Mouse (Mus musculus): ENCODE measurements around the gene Zdhhc24. TPM values are rescaled to one million over a fixed set of nuclear protein-coding genes. Genes with fewer than 3 reads are reported as not detected.
A peak's percentile ranks its signal among the peaks of the same experiment; 100 is the strongest.

The Zdhhc24 gene
- total RNA-seq, 2 experiments from 2014 or later = 2.0 to 2.6 TPM

DNA sequence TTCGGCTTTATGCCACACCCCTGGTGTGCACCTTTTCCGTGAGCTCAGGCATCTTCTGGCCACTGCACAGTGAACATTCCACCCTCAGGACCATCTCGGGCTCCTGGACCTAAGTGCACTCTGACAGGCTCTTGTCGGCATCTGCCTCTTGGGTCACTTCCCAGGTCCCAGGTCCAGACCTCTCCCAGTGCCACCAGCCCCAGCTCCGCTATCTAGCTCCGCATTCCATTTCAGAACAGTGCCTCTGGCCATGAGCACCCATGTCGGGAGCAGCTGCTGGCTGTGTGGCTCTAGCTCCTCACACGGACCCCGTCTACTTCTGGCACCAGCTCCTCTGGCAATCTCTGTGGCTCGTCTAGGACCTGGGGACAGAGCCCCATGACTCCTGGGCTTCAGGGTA, 11.3 kb downstream of the Zdhhc24 start:
- TF ChIP-seq CTCF (IDR thresholded peaks at IDR 0.05) = no peak
- Histone ChIP-seq H3K27ac (peak overlapping the region; percentile 2; the same call in 1 of the 2 replicates), H3K4me3 (peak overlapping the region; percentile 9; the same call in 1 of the 2 replicates)
- DNase-seq = peak; percentile 52
- intact Hi-C loops (cut with DNase I) = no loop called here

DNA sequence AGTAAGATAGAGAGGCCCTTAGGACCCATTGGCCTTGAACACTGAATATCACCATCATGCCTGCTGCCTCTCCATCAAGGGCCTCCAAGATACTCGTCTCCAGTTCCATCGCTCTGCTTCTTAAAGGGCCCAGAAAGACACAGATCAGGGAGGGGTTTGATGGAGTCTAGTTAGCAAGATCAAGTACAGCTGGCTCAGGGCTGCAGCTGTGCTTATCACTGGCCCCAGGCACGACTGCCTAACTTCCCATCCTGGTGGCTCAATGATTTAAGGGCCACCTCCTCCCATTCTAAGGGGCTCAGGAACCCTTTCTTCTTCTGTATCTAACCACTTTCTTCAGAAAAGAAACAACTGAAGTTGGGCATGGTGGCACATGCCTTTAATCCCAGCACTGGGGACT, 13.3 kb downstream of the Zdhhc24 start:
- no peak for TF ChIP-seq CTCF (IDR thresholded peaks at IDR 0.05)
- H3K27ac ChIP-seq = no peak overlapping the region

DNA sequence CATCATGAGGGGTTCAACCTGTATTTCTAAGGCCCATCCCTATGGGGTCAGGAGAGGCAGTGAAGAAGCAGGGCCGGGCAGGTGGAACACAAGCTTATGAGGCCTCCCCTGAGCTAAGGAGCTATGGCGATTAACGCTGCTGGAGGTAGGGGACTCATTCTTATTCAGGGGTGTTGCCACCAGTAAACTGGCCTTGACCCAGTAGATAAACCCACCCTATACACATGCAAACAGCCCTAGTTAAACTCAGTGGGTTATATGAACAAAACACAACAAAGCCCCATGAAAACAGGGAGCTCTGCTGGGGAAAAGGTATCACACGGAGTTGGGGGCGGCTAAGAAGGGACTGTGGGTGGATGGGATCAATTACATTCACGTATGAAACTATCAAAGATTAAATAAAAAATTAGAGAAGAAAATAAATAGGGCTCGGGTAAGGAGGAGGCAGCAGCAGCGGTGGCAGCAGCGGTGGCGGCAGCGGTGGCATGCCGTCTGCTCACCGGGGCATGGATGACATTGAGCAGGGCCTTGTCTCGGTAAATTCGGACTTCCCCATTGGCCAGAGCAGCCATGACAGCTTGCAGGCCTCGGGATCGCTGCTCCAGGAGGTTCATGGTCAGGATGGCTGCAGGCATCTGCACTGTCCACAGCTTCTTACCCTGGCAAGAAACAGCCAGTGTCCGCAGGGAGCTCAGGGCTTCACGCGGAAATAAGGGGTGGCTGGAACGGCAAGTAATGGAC, 18.5 kb downstream of the Zdhhc24 start:
- intact Hi-C loops (cut with DNase I) = no loop called here
- no peak overlapping the region for H3K4me3 ChIP-seq
- TF ChIP-seq CTCF (IDR thresholded peaks at IDR 0.05) = no peak

More for the DNA sequence above, 13.3 kb downstream of the Zdhhc24 start:
- no peak overlapping the region for H3K4me3 ChIP-seq
- DNase-seq = no peak
- intact Hi-C loops (cut with DNase I) = no loop called here

DNA sequence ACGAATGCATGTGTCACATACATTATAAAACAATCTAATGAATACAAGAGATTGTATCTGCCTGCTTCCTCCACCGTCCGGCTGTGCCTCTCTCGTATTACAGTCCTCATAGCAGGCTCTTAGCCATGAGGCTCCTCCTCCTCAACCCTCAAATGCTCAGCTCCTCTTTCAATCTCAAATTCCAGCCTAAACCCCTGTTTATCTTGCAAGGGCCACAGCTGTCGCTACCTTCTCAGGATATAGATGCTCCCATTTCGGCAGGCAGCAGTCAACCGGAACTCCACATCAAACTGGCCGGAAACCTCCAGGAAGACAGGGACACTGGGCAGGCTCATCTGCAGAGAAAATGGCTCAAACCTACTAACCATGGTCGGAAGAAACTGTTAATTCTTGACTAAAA, 20.5 kb downstream of the Zdhhc24 start:
- peak; percentile 36 for DNase-seq
- TF ChIP-seq CTCF (IDR thresholded peaks at IDR 0.05) = no peak
- Histone ChIP-seq H3K4me3 (peak overlapping the region; percentile 52), H3K27ac (peak overlapping the region; percentile 73)
- intact Hi-C loops (cut with DNase I) = no loop called here

More for the DNA sequence above, 18.5 kb downstream of the Zdhhc24 start:
- no peak for DNase-seq
- no peak overlapping the region for H3K27ac ChIP-seq

DNA sequence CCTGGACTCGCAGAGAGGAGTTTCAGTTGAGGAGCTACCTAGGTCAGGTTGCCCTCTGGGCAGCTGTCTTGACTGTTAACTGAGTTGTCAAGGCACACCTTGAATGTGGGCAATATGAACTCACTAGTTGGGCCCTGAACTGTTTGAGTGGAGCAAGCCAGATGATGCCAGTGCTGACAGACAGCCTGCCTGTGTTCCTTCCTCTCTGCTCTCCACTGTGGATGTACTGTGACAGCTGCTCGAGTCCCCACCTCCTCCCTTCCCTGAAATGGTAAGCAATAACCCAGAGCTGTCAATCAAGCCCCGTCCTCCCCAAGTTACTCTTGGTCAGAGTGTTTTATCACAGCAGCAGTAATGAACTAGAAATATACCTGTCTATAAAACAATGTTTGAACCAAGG, 21.4 kb downstream of the Zdhhc24 start:
- peak overlapping the region; percentile 52 for H3K4me3 ChIP-seq
- no peak for TF ChIP-seq CTCF (IDR thresholded peaks at IDR 0.05)
- no peak for DNase-seq
- intact Hi-C loops (cut with DNase I) = no loop called here
- peak overlapping the region; percentile 73 for H3K27ac ChIP-seq

DNA sequence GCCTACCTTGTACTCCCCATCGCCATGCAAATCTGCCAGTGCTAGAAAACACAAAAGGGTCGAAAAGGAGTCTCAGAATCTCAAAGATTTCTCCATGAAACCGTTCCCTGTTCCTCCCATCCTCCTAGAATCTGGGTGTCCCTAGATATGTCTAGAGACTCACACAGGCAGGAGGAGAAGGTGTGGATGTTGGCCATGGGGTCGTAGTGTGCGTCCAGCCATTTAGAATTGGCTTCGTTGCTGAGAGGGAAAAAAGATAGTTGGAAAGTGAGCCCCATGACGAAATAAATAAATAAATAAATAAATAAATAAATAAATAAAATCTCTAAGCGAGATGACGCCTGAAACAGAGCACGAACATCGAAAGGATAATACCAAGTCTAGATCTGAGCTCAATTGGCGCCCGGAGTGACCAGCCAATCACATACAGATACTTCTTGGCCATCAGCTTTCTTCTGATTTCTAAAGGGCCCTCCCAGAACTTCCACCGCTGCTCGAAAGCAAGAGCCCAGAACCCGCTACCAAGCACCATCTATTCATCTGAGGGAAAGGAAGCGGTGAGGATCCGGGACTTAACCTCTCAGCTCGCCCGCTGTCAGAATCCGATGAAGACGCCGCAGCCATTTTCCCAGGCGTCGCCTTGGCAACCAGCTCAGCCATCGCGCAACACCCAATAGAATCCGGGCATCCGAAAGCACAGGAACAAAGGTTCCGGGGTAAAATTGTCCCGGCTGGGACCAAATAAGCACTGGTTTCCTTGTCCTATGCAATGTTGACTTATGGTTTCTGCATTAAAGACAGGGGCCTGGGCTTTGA, 27.7 kb downstream of the Zdhhc24 start, which contains the start of gene Bbs1:
Gene Bbs1 (minus strand): TSS at position 650 of the 816 bp plus-strand sequence.
- Histone ChIP-seq H3K27ac (peak within 1 kb of the TSS; percentile 80), H3K4me3 (peak within 1 kb of the TSS; percentile 73)
- TF ChIP-seq CTCF (IDR thresholded peaks at IDR 0.05) = no peak
- DNase-seq = peak; percentile 85
- intact Hi-C loops (cut with DNase I) = loop anchor here (5.0 kb wide), 1 partner anchor 149 kb away; the partner anchor contains the start of gene Rbm4b

DNA sequence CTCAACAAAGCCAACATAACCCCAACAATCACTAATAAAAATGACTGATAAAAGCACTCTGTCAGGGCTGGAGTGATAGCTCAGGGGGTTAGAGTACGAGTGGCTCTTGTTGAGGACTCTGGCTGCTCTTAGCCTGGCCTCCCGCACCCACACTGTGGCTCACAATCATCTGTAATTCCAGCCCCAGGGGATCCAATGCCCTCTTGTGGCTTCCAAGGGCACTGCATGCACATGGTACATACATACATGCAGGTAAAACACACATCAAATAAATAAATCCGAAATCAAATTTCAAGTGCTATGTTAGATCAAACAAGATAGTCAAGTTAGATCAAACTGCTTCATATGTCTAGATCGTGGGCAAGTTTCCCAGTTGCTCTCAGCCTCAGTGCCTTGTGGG, 29.6 kb downstream of the Zdhhc24 start:
- Histone ChIP-seq H3K27ac (no peak overlapping the region), H3K4me3 (no peak overlapping the region)
- peak; percentile 70 for TF ChIP-seq CTCF (IDR thresholded peaks at IDR 0.05)
- DNase-seq = peak; percentile 61
- intact Hi-C loops (cut with DNase I) = loop anchor here (5.0 kb wide), 1 partner anchor 151 kb away; the partner anchor contains the start of gene Rbm4b

DNA sequence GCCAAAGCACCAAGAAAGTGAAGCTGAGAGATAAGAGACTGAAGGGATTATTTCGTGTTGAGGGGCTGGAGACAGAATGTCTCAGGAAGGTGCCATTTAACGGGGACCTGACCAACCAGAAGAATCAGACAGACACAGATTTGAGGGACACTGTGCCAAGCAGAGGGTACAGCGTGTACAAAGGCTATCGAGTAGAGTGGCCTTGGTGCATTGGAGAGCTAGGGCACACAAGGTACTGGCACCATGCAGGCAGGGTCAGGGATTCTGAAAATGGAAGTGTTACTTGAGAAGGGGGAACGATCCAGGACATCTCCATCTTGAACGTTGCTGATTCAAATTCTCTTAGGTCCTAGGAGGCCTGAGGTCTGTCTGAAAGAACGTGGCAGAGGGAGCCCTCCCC, 30.9 kb downstream of the Zdhhc24 start:
- peak; percentile 47 for DNase-seq
- TF ChIP-seq CTCF (IDR thresholded peaks at IDR 0.05) = no peak
- intact Hi-C loops (cut with DNase I) = loop anchor here (5.0 kb wide), 1 partner anchor 152 kb away; the partner anchor contains the start of gene Rbm4b

DNA sequence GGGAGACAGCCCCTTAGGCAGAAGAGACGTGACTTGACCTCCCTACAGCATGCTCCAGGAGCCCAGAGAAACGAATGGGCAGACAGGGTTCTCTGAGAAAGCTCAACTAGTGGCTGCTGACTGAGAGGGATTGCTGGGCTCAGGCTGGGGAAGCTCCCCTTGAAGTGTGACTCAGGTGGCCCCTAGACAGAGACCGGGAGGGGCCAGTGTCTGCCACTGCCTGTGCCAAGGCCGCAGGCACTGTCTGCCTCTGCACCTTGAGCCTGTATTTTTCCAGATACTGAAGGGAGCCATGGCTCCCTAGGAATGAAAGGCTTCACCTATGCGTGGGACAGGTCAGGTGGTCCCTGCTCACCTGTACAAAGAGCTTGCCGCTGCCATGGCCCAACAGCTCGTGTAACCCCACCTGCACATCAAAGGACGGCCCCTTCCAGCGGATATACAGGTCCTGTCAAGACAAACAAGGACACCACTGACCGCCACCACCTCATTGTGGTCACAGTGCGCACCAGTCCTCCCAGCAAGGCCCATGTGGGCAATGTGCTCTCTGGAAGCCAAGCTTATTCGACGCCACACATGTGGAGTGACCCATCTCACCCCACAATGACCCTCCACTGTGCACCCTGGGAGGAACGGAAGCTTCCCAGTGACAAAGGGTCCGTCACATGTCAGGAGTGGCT, 37.6 kb downstream of the Zdhhc24 start:
- DNase-seq = no peak
- intact Hi-C loops (cut with DNase I) = no loop called here
- Histone ChIP-seq H3K27ac (no peak overlapping the region), H3K4me3 (no peak overlapping the region)
- no peak for TF ChIP-seq CTCF (IDR thresholded peaks at IDR 0.05)

More for the DNA sequence above, 30.9 kb downstream of the Zdhhc24 start:
- no peak overlapping the region for H3K27ac ChIP-seq
- H3K4me3 ChIP-seq = no peak overlapping the region

DNA sequence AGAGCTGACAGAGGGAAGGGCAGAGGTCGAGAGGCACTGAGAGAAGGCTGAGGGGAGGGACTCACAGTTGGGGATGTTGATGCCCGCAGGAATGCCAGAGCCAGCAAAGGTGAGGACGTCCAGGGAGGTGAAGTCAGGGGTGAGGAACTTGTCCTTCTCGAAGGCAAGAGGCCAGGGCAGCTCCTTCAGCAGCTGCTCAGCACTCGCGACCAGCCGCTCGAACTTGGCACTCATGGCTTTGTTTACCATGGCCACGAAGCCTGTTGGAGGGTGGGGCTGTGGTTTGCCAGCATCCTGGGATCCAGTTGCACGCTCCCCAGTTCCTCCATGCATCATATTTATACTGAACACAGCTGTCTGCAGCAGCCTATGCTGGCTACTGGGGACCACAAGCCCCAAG, 38.4 kb downstream of the Zdhhc24 start:
- H3K4me3 ChIP-seq = no peak overlapping the region
- intact Hi-C loops (cut with DNase I) = no loop called here
- TF ChIP-seq CTCF (IDR thresholded peaks at IDR 0.05) = no peak
- H3K27ac ChIP-seq = no peak overlapping the region
- DNase-seq = no peak

DNA sequence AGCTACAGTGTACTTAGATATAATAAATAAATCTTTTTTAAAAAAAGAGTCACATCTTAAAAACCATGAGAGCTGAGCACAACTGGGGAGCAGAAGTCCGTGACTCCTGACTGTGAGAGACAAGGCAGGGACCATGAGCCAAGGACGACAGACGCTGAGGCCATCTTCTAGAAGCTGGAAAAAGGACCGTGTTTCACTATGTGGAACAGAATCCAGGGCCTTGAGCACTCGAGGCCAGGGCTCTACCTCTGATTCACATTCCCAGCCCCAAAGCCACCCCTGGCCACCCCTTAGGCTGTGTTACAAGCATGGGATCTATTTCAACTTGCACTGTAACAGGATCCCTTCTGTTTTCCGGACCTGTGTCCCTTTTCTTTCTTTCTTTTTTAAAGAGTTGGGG, 41.2 kb downstream of the Zdhhc24 start:
- no peak overlapping the region for H3K27ac ChIP-seq
- intact Hi-C loops (cut with DNase I) = no loop called here
- no peak for DNase-seq
- H3K4me3 ChIP-seq = no peak overlapping the region
- no peak for TF ChIP-seq CTCF (IDR thresholded peaks at IDR 0.05)

DNA sequence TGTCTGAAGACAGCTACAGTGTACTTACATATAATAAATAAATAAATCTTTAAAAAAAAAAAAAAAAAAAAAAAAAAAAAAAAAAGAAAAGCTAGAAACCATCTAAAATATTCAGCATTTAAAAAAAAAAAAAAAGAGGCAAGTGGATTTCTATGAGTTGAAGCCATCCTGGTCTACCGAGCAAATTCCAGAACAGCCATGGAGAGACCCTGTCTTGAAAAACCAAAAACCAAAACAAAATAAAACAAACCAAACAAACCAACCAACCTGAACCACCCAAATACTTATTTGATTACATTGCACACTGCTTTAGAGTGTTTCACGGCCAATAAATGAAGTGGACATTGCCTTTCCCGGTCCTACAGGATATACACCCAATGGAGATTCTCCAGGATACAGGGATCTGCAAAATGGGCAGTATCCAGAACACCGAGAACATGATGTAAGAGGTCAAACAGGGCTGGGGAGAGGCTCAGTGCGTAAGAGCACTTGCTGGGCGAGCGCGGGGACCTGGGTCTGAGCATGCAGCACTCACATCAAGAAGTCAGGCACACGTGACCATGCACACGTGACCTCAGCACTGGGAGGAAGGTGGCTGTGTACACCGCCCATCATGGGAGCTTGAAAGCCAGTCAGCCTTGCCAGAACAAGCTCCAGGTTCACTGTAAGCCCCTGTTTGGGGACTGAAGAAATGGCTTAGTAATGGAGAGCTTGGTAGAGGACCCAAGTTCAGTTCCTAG, 46.8 kb downstream of the Zdhhc24 start:
- TF ChIP-seq CTCF (IDR thresholded peaks at IDR 0.05) = no peak

More for the DNA sequence above, 46.8 kb downstream of the Zdhhc24 start:
- DNase-seq = no peak
- Histone ChIP-seq H3K4me3 (no peak overlapping the region), H3K27ac (no peak overlapping the region)
- intact Hi-C loops (cut with DNase I) = no loop called here
